Mouse (Mus musculus) heart, embryonic 11.5 days (tissue): ENCODE data around the gene Arap1. TPM values are rescaled to one million over a fixed set of nuclear protein-coding genes. Genes with fewer than 3 reads are reported as not detected.
A peak's percentile ranks its signal among the peaks of the same experiment; 100 is the strongest.

ENCODE experiments used
- ATAC-seq: fragments of 200-750 bp; cut with Nextera tagmentation; replicated peaks from 2 replicates; pipeline ENCODE4 v1.8.0; 2017; ENCODE audit warnings: moderate library complexity; ENCODE audit not compliant: insufficient number of reproducible peaks, low FRiP score, low TSS enrichment
- H3K27ac ChIP-seq: fragments of 300-500 bp; sonication (generic); 2 replicates; pipeline ENCODE4 v1.5.1; 2014; ENCODE audit warnings: mild to moderate bottlenecking, low read depth, low read length
- H3K27me3 ChIP-seq: fragments of 300-500 bp; sonication (generic); 2 replicates; pipeline ENCODE4 v1.6.1; 2014; ENCODE audit warnings: mild to moderate bottlenecking, low read length, mixed read lengths; ENCODE audit not compliant: control insufficient read depth, insufficient read depth
- H3K36me3 ChIP-seq: fragments of 300-500 bp; sonication (generic); 2 replicates; pipeline ENCODE4 v1.6.1; 2014; ENCODE audit warnings: mild to moderate bottlenecking, low read length, moderate library complexity, mixed read lengths; ENCODE audit not compliant: control insufficient read depth, insufficient read depth
- H3K4me1 ChIP-seq: fragments of 300-500 bp; sonication (generic); 2 replicates; pipeline ENCODE4 v1.6.1; 2014; ENCODE audit warnings: low read length; ENCODE audit not compliant: control insufficient read depth, insufficient read depth
- H3K4me2 ChIP-seq: fragments of 300-500 bp; sonication (generic); 2 replicates; pipeline ENCODE4 v1.6.1; 2014; ENCODE audit warnings: mild to moderate bottlenecking, moderate library complexity
- H3K4me3 ChIP-seq: fragments of 300-500 bp; sonication (generic); 2 replicates; pipeline ENCODE4 v1.5.1; 2014; ENCODE audit warnings: low read depth, low read length
- H3K9ac ChIP-seq: fragments of 300-500 bp; sonication (generic); 2 replicates; pipeline ENCODE4 v1.6.1; 2014; ENCODE audit warnings: mild to moderate bottlenecking, low read depth, low read length, moderate library complexity
- H3K9me3 ChIP-seq: fragments of 300-500 bp; sonication (generic); replicated peaks from 2 replicates; pipeline ENCODE4 v1.6.1; 2016; ENCODE audit warnings: low read length; ENCODE audit not compliant: control insufficient read depth
- WGBS: fragments of 180-500 bp; shearing (Covaris S2); extraction: QIAGEN DNeasy Blood & Tissue Kit; methylation state at CpG from one replicate; pipeline ENCODE4 v1.1.7; 2014; ENCODE audit not compliant: insufficient replicate concordance; 5-methylcytosine and 5-hydroxymethylcytosine counted together
- polyA plus RNA-seq: library from polyadenylated mRNA; unstranded; fragments of >200 nt; fragmentation: Nextera tagmentation; extraction: Ambion mirVana; gene quantifications from 2 replicates; pipeline ENCODE4 v1.2.1, GENCODE M21; 2014

Gene Arap1
- 15.4 and 16.0 TPM in 2 replicates for polyA plus RNA-seq

- ATAC-seq, result peak; percentile 43; the same call in 1 of the 2 replicates
- no peaks in the 10 kb centered on the region for H3K9me3 ChIP-seq
- peak within 1 kb of the TSS; percentile 84 for H3K4me2 ChIP-seq
- no peaks in the 10 kb centered on the region for H3K36me3 ChIP-seq
- H3K4me1 ChIP-seq, result peaks cover 38% of the 10 kb centered on the region
- H3K4me3 ChIP-seq, result peak within 1 kb of the TSS; percentile 49
- H3K27ac ChIP-seq, result no peak within 1 kb of the TSS
- under 1% methylated on average over 35 of the region's 35 CpGs for WGBS
- peak within 1 kb of the TSS; percentile 63 for H3K9ac ChIP-seq
- H3K27me3 ChIP-seq, result peaks cover 37% of the 10 kb centered on the region
Measured at GRCm38 (mm10) chr7:101347767-101348270, at the start of gene Arap1. TSS of gene Arap1 (plus strand) at chr7:101348067.

GRCm38 (mm10) chr7:101298375-101298774, 49.5 kb upstream of the Arap1 start:
- Histone ChIP-seq H3K9me3 (no peaks in the 10 kb centered on the region), H3K4me3 (no peak overlapping the region), H3K36me3 (no peaks in the 10 kb centered on the region), H3K27ac (no peak overlapping the region), H3K27me3 (peaks cover 28% of the 10 kb centered on the region), H3K4me2 (no peak overlapping the region), H3K4me1 (peaks cover 15% of the 10 kb centered on the region), H3K9ac (no peak overlapping the region)
- ATAC-seq, result no peak
- WGBS, result 83% methylated on average over 3 of the region's 3 CpGs

- H3K4me3 ChIP-seq, result peak overlapping the region; percentile 76
- H3K36me3 ChIP-seq, result no peaks in the 10 kb centered on the region
- no peaks in the 10 kb centered on the region for H3K9me3 ChIP-seq
- peaks cover 28% of the 10 kb centered on the region for H3K27me3 ChIP-seq
- ATAC-seq, result peak; percentile 36; the same call in 1 of the 2 replicates
- H3K9ac ChIP-seq, result peak overlapping the region; percentile 80
- peaks cover 15% of the 10 kb centered on the region for H3K4me1 ChIP-seq
- peak overlapping the region; percentile 73 for H3K27ac ChIP-seq
- under 1% methylated on average over 30 of the region's 30 CpGs for WGBS
- H3K4me2 ChIP-seq, result peak overlapping the region; percentile 91
Measured at GRCm38 (mm10) chr7:101301361-101301880, 46.4 kb upstream of the Arap1 start.

GRCm38 (mm10) chr7:101301881-101302456, 45.9 kb upstream of the Arap1 start, which contains the start of gene Atg16l2:
TSS of gene Atg16l2 (minus strand) at chr7:101302251.
- Histone ChIP-seq H3K36me3 (no peaks in the 10 kb centered on the region), H3K9ac (peak within 1 kb of the TSS; percentile 80), H3K4me1 (peaks cover 13% of the 10 kb centered on the region), H3K9me3 (no peaks in the 10 kb centered on the region), H3K4me2 (peak within 1 kb of the TSS; percentile 91), H3K4me3 (peak within 1 kb of the TSS; percentile 76), H3K27me3 (peaks cover 28% of the 10 kb centered on the region), H3K27ac (peak within 1 kb of the TSS; percentile 73)
- peak; percentile 87 for ATAC-seq
- WGBS, result under 1% methylated on average over 39 of the region's 39 CpGs

GRCm38 (mm10) chr7:101302691-101303090, 45.2 kb upstream of the Arap1 start:
- 26% methylated on average over 7 of the region's 7 CpGs for WGBS
- no peak for ATAC-seq
- H3K27ac ChIP-seq, result peak overlapping the region; percentile 73; the same call in 1 of the 2 replicates

GRCm38 (mm10) chr7:101306841-101307240, 41.0 kb upstream of the Arap1 start:
- no peak overlapping the region for H3K4me3 ChIP-seq
- H3K9me3 ChIP-seq, result no peaks in the 10 kb centered on the region
- H3K9ac ChIP-seq, result no peak overlapping the region
- H3K36me3 ChIP-seq, result no peaks in the 10 kb centered on the region
- H3K27ac ChIP-seq, result no peak overlapping the region
- H3K4me2 ChIP-seq, result no peak overlapping the region
- no peaks in the 10 kb centered on the region for H3K4me1 ChIP-seq
- ATAC-seq, result no peak
- WGBS, result 26% methylated on average over 2 of the region's 2 CpGs
- H3K27me3 ChIP-seq, result no peaks in the 10 kb centered on the region

More at GRCm38 (mm10) chr7:101302691-101303090, 45.2 kb upstream of the Arap1 start:
- no peak overlapping the region for H3K9ac ChIP-seq
- H3K4me1 ChIP-seq, result peaks cover 11% of the 10 kb centered on the region; the same call in 1 of the 2 replicates
- H3K4me2 ChIP-seq, result peak overlapping the region; percentile 91
- H3K9me3 ChIP-seq, result no peaks in the 10 kb centered on the region
- no peaks in the 10 kb centered on the region for H3K36me3 ChIP-seq
- H3K4me3 ChIP-seq, result peak overlapping the region; percentile 76
- H3K27me3 ChIP-seq, result peaks cover 21% of the 10 kb centered on the region

GRCm38 (mm10) chr7:101309985-101310326, 37.9 kb upstream of the Arap1 start:
- Histone ChIP-seq H3K27ac (peak overlapping the region; percentile 88), H3K4me2 (peak overlapping the region; percentile 71), H3K4me3 (peak overlapping the region; percentile 51), H3K36me3 (no peaks in the 10 kb centered on the region), H3K9me3 (no peaks in the 10 kb centered on the region), H3K4me1 (peaks cover 3% of the 10 kb centered on the region; the same call in 1 of the 2 replicates), H3K27me3 (no peaks in the 10 kb centered on the region), H3K9ac (peak overlapping the region; percentile 72; the same call in 1 of the 2 replicates)
- no peak for ATAC-seq
- WGBS, result 45% methylated on average over 5 of the region's 5 CpGs

- Histone ChIP-seq H3K4me3 (peak overlapping the region; percentile 51), H3K4me2 (peak overlapping the region; percentile 71), H3K27ac (peak overlapping the region; percentile 88), H3K4me1 (peaks cover 4% of the 10 kb centered on the region; the same call in 1 of the 2 replicates), H3K27me3 (no peaks in the 10 kb centered on the region), H3K9ac (peak overlapping the region; percentile 72), H3K36me3 (no peaks in the 10 kb centered on the region), H3K9me3 (no peaks in the 10 kb centered on the region)
- ATAC-seq, result peak; percentile 90
- under 1% methylated on average over 43 of the region's 43 CpGs for WGBS
Measured at GRCm38 (mm10) chr7:101310327-101311028, 37.4 kb upstream of the Arap1 start.
